Mouse (Mus musculus) limb, embryonic 15.5 days (tissue): ENCODE measurements around the gene Klrg2. TPM values are rescaled to one million over a fixed set of nuclear protein-coding genes. Genes with fewer than 3 reads are reported as not detected.

Experiments used
- ATAC-seq: fragments of 200-750 bp; cut with Nextera tagmentation; 2 replicates; pipeline ENCODE4 v1.8.0; 2017; ENCODE audit warnings: low read depth, moderate TSS enrichment; ENCODE audit not compliant: insufficient number of reproducible peaks, low FRiP score, low TSS enrichment
- H3K27ac ChIP-seq: fragments of 300-500 bp; sonication (generic); 2 replicates; pipeline ENCODE4 v1.5.1; 2015; ENCODE audit warnings: moderate library complexity, mild to moderate bottlenecking, inconsistent platforms
- H3K27me3 ChIP-seq: fragments of 300-500 bp; sonication (generic); 2 replicates; pipeline ENCODE4 v1.6.1; 2015; ENCODE audit warnings: inconsistent platforms
- H3K36me3 ChIP-seq: fragments of 300-500 bp; sonication (generic); 2 replicates; pipeline ENCODE4 v1.6.1; 2015; ENCODE audit warnings: inconsistent platforms
- H3K4me1 ChIP-seq: fragments of 300-500 bp; sonication (generic); 2 replicates; pipeline ENCODE4 v1.6.1; 2015; ENCODE audit warnings: inconsistent platforms
- H3K4me2 ChIP-seq: fragments of 300-500 bp; sonication (generic); 2 replicates; pipeline ENCODE4 v1.6.1; 2015; ENCODE audit warnings: mild to moderate bottlenecking, inconsistent platforms
- H3K4me3 ChIP-seq: fragments of 300-500 bp; sonication (generic); 2 replicates; pipeline ENCODE4 v1.5.1; 2015; ENCODE audit warnings: mild to moderate bottlenecking, inconsistent platforms
- H3K9ac ChIP-seq: fragments of 300-500 bp; sonication (generic); 2 replicates; pipeline ENCODE4 v1.6.1; 2015; ENCODE audit warnings: inconsistent platforms
- H3K9me3 ChIP-seq: fragments of 300-500 bp; sonication (generic); 2 replicates; pipeline ENCODE4 v1.6.1; 2016; ENCODE audit warnings: inconsistent platforms
- WGBS: fragments of 180-500 bp; shearing (Covaris S2); methylation state at CpG from one replicate; pipeline ENCODE4 v1.1.7; 2015; 5-methylcytosine and 5-hydroxymethylcytosine counted together
- polyA plus RNA-seq: library from polyadenylated mRNA; unstranded; fragments of >200 nt; fragmentation: Nextera tagmentation; extraction: Ambion mirVana; gene quantifications from 2 replicates; pipeline ENCODE4 v1.2.1, GENCODE M21; 2015

The Klrg2 gene
- polyA plus RNA-seq, 1 experiment from 2014 or later, result 4.4 TPM

GRCm38 (mm10) chr6:38650263-38650937 lies 13.4 kb upstream of the Klrg2 start:
- Histone ChIP-seq H3K4me1 (no peaks in the 10 kb centered on the region), H3K4me2 (no peak overlapping the region), H3K27me3 (no peaks in the 10 kb centered on the region), H3K9ac (no peak overlapping the region), H3K4me3 (no peak overlapping the region), H3K36me3 (no peaks in the 10 kb centered on the region), H3K27ac (no peak overlapping the region), H3K9me3 (no peaks in the 10 kb centered on the region)
- WGBS, result 35% methylated on average over 14 of the region's 14 CpGs
- no peak for ATAC-seq

DNA sequence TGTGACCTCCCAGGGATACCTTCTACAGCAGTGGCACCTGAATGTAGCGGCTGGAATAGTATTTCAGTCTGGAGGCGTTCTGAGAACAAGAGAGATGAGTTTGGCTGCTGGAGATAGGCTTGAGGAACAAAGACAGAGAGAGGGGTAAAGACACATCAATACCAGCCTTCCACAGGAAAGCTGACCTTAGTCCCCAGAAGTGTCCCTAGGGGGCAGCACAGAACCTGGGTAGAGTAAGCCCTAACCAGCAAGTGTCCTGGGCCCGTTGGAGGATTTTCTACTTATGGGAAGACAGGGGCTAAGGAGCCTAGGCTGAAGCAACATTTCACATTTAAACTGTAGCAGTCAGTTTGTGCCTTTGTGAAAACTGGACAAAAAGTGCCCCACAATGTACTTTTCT lies 12.5 kb upstream of the Klrg2 start:
- Histone ChIP-seq H3K4me1 (no peaks in the 10 kb centered on the region), H3K27ac (no peak overlapping the region), H3K4me2 (no peak overlapping the region), H3K36me3 (no peaks in the 10 kb centered on the region), H3K9me3 (no peaks in the 10 kb centered on the region), H3K4me3 (no peak overlapping the region), H3K9ac (no peak overlapping the region), H3K27me3 (no peaks in the 10 kb centered on the region)
- WGBS, result 65% methylated on average over 3 of the region's 3 CpGs
- no peak for ATAC-seq

DNA sequence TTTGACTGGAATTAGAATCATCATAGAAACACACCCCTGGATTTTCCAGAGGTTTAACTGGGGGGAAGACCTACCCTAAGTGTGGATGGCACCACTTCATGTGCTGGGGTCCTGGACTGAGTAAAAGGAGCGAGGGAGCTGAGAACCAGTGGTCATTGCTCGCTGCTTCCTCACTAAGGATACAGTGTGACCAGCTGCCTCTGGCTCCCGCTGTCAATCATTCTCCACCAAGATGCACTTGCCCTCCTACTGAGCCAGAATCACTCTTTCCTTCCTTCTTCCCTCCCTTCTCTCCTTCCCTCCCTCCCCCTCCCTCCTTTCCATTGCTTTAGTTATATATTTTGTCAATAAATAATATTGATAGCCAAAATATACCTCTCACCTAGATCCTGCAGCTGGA lies 6.0 kb upstream of the Klrg2 start:
- H3K36me3 ChIP-seq, result no peaks in the 10 kb centered on the region
- H3K27ac ChIP-seq, result no peak overlapping the region
- WGBS, result 71% methylated on average over 3 of the region's 3 CpGs
- no peaks in the 10 kb centered on the region for H3K4me1 ChIP-seq
- peaks cover 37% of the 10 kb centered on the region for H3K27me3 ChIP-seq
- H3K9me3 ChIP-seq, result no peaks in the 10 kb centered on the region
- no peak for ATAC-seq
- no peak overlapping the region for H3K4me3 ChIP-seq
- no peak overlapping the region for H3K4me2 ChIP-seq
- no peak overlapping the region for H3K9ac ChIP-seq

DNA sequence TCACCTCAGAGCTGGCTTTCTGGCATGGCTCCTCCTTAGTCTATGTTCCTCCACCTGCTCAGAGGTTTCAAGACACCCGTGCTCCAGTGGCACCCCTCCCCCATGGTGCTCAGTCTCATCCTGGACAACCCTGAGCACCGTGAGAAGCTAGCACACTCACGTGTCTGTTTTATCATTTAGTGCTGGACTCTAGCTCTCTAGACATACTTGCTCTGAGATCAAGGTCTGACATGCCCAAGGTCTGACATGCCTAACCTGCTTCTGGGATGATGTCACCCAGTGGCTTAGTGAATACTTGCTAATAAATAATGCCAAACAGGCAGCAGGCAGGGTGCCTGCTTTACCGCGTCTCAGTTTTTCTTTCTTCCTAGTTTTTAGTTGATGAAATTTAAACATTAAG lies 5.6 kb upstream of the Klrg2 start:
- Histone ChIP-seq H3K36me3 (no peaks in the 10 kb centered on the region), H3K27me3 (peaks cover 42% of the 10 kb centered on the region), H3K9ac (no peak overlapping the region), H3K4me3 (no peak overlapping the region), H3K27ac (no peak overlapping the region), H3K9me3 (no peaks in the 10 kb centered on the region), H3K4me2 (no peak overlapping the region), H3K4me1 (no peaks in the 10 kb centered on the region)
- no peak for ATAC-seq
- 44% methylated on average over 5 of the region's 5 CpGs for WGBS

DNA sequence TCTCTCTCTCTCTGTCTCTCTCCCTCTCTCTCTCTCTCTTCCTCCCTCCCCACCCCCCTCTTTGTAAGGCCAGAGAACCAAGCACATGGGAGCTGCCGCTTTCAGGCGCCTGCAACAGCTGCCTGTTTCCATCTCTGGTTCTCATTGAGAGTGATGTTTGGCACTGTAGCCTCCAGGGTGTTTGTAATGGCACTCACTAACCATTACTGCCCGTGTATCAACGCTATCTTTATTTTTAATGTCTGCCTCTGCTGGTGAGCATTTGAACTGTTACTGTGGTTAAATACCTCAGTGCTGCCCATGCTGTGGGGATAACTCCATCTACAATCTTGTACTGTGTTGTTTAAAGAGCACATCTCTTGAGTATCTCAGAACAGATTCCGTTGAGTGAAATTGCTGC lies 4.6 kb upstream of the Klrg2 start:
- Histone ChIP-seq H3K9ac (no peak overlapping the region), H3K4me3 (no peak overlapping the region), H3K4me2 (no peak overlapping the region), H3K4me1 (peaks cover 8% of the 10 kb centered on the region), H3K27me3 (peaks cover 51% of the 10 kb centered on the region), H3K9me3 (no peaks in the 10 kb centered on the region), H3K36me3 (no peaks in the 10 kb centered on the region), H3K27ac (no peak overlapping the region)
- WGBS, result 29% methylated on average over 5 of the region's 5 CpGs
- ATAC-seq, result no peak

DNA sequence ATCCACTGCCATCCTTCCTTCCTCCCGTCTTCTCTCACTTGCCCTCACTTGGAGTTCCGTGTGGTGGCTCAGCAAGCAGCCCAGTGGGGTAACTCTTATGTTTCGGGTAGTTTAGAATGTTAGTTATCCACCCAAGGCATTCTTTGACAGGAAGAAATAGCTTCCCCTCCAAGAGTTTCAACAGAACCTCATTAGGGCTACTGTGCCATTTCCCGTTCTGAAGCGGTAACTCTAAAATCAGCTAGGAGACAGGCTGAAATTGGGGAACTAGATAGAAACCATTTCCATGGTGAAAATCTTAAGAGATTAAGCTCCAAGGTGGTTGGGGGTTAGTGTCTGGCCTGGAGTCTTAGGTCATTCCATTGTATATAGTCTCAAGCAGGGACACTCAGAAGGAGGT lies 4.2 kb upstream of the Klrg2 start:
- H3K4me1 ChIP-seq, result peaks cover 12% of the 10 kb centered on the region
- ATAC-seq, result no peak
- H3K27ac ChIP-seq, result no peak overlapping the region
- no peak overlapping the region for H3K9ac ChIP-seq
- no peak overlapping the region for H3K4me2 ChIP-seq
- H3K27me3 ChIP-seq, result peaks cover 56% of the 10 kb centered on the region
- no peaks in the 10 kb centered on the region for H3K36me3 ChIP-seq
- no peak overlapping the region for H3K4me3 ChIP-seq
- no peaks in the 10 kb centered on the region for H3K9me3 ChIP-seq
- 64% methylated on average over 5 of the region's 5 CpGs for WGBS

- no peaks in the 10 kb centered on the region for H3K9me3 ChIP-seq
- WGBS, result 57% methylated on average over 11 of the region's 11 CpGs
- no peak overlapping the region for H3K4me2 ChIP-seq
- ATAC-seq, result no peak
- H3K4me1 ChIP-seq, result peaks cover 20% of the 10 kb centered on the region
- no peaks in the 10 kb centered on the region for H3K36me3 ChIP-seq
- no peak overlapping the region for H3K27ac ChIP-seq
- no peak overlapping the region for H3K9ac ChIP-seq
- H3K27me3 ChIP-seq, result peaks cover 64% of the 10 kb centered on the region
- H3K4me3 ChIP-seq, result no peak overlapping the region
These were observed 3.4 kb upstream of the Klrg2 start for GRCm38 (mm10) chr6:38640401-38640800.

DNA sequence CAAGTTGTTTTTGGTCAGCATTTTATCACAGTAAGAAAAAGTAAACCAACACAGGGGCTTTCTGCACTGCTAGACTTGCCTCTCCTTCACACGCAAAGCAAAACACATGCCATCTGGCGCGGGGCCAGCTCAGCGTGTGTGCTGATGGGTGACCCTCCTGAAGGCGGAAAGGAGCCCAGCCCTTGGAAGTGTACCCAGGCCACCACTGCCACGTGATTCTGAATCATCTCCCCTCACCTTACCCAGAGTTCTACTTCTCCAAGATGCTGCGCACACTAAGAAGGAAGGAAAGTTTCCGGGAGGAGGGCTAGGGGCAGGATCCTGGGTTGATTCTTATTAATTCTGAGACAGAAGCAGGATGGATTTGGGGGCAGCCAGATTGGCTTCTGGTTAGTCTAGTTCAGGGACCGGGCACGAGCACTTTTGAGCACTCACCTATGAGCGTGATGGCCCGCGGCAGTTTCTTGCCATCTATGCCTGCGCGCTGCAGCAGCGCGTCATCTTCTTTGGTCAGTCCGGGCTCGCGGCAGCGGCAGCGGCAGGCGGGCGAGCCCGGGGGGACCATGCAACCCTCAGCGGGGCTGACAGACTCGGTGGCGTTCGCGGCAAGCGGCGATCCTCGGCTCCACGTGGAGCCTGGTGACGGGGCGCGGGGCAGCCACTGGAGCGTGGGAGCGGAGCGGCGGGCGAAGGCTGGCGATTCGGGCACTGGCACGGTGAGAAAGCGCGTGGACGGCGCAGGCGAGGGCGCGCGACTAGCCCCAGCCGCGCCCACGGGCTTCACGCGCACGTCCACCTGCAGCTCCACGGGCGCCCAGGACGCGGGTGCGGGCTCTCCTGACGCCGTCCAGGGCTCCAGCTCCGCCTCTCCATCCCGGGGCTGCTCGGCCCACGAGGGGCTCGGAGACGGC lies 846 bp downstream of the Klrg2 start:
- Histone ChIP-seq H3K36me3 (no peaks in the 10 kb centered on the region), H3K27ac (no peak overlapping the region; the same call in 1 of the 2 replicates), H3K4me2 (peak overlapping the region; percentile 99), H3K9me3 (no peaks in the 10 kb centered on the region), H3K4me3 (peak overlapping the region; percentile 51), H3K27me3 (peaks cover 76% of the 10 kb centered on the region), H3K4me1 (peaks cover 20% of the 10 kb centered on the region), H3K9ac (peak overlapping the region; percentile 48)
- ATAC-seq, result 0 out of 2 replicates have a peak, but pooled peaks have one; percentile 50
- WGBS, result 1% methylated on average over 72 of the region's 72 CpGs

- Histone ChIP-seq H3K27ac (no peak overlapping the region), H3K4me2 (no peak overlapping the region), H3K9ac (no peak overlapping the region), H3K4me1 (peaks cover 20% of the 10 kb centered on the region), H3K36me3 (peaks cover 5% of the 10 kb centered on the region; the same call in 1 of the 2 replicates), H3K9me3 (no peaks in the 10 kb centered on the region), H3K27me3 (peaks cover 61% of the 10 kb centered on the region), H3K4me3 (no peak overlapping the region)
- 84% methylated on average over 8 of the region's 8 CpGs for WGBS
- no peak for ATAC-seq
These were observed 2.6 kb downstream of the Klrg2 start for GRCm38 (mm10) chr6:38634461-38634860.

DNA sequence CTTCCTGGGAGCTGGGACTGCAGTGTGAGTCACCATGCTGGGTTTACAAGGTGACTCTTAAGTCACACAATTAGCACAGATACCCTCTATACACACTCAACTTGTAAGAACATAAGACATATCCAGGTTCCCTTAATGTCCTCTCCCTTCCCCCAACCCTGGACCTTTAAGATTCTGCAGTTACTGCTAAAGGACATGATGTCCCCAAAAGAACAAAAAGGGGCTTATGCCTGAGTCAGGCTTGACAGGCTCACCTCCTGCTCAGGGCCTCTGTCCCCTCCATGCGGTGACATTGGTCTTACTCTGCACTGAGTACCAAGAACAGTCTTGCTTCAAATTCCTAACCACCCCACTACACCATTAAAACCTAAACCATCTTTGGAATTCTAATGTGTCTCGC lies 4.2 kb downstream of the Klrg2 start:
- H3K4me3 ChIP-seq, result no peak overlapping the region
- H3K9ac ChIP-seq, result no peak overlapping the region
- peaks cover 8% of the 10 kb centered on the region; the same call in 1 of the 2 replicates for H3K36me3 ChIP-seq
- no peak overlapping the region for H3K27ac ChIP-seq
- H3K4me1 ChIP-seq, result peaks cover 20% of the 10 kb centered on the region
- WGBS, result 72% methylated on average over 2 of the region's 2 CpGs
- ATAC-seq, result no peak
- H3K9me3 ChIP-seq, result no peaks in the 10 kb centered on the region
- no peak overlapping the region for H3K4me2 ChIP-seq
- peaks cover 47% of the 10 kb centered on the region for H3K27me3 ChIP-seq

DNA sequence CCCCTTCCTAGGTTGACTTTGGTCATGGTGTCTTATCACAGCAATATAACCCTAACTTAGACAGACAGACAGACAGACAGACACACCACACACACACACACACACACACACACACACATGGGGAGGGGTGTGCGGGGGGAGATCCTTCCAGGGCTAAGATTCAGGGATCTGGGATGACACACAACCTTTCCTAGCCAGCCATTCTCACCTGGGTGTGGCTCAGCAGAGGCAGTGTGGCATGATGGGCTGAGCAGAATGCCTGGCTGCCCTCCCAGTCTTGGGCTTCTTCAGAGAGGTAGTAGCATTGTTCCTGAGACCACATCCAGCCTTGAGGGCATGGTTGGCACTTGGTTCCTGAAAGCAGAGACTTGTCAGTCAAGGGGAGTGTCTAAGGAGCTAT lies 7.5 kb downstream of the Klrg2 start:
- WGBS, result 73% methylated on average over 1 of the region's 1 CpGs

GRCm38 (mm10) chr6:38627486-38627885 lies 9.6 kb downstream of the Klrg2 start:
- no peaks in the 10 kb centered on the region for H3K27me3 ChIP-seq
- H3K9ac ChIP-seq, result no peak overlapping the region
- no peaks in the 10 kb centered on the region for H3K9me3 ChIP-seq
- H3K4me3 ChIP-seq, result no peak overlapping the region
- H3K4me1 ChIP-seq, result no peaks in the 10 kb centered on the region
- H3K27ac ChIP-seq, result no peak overlapping the region
- H3K4me2 ChIP-seq, result no peak overlapping the region
- H3K36me3 ChIP-seq, result peaks cover 14% of the 10 kb centered on the region
- no peak for ATAC-seq
- WGBS, result 68% methylated on average over 4 of the region's 4 CpGs

More for the DNA sequence above, 7.5 kb downstream of the Klrg2 start:
- Histone ChIP-seq H3K9ac (no peak overlapping the region), H3K36me3 (peaks cover 14% of the 10 kb centered on the region), H3K4me2 (no peak overlapping the region), H3K27me3 (peaks cover 15% of the 10 kb centered on the region), H3K27ac (no peak overlapping the region), H3K9me3 (no peaks in the 10 kb centered on the region), H3K4me1 (no peaks in the 10 kb centered on the region), H3K4me3 (no peak overlapping the region)
- ATAC-seq, result no peak
